Mouse (Mus musculus): ENCODE data around the gene Rgs14. TPM values are rescaled to one million over a fixed set of nuclear protein-coding genes. Genes with fewer than 3 reads are reported as not detected.
A peak's percentile ranks its signal among the peaks of the same experiment; 100 is the strongest.

Gene Rgs14
- polyA plus RNA-seq, 1 experiment from 2014 or later, result 1.9 TPM

DNA sequence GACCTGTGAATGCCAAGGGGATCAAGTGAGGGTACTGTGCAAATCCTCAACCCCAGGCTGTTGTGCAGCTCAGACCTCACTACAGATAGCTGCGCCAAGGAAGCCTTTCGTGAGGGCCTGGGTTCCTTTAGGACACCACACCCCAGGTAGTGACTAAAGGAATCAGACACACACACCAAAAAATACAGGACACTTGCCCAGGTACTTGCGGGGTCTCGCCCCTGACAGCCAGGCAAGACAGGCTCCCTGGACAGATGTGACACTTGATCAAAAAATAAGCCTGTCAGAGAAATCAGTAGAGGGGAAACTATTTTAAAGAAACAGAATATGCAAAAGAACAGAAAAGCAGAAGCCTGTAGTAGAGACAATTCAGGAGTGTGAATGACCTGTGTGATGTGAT lies 40.9 kb upstream of the Rgs14 start:
- no peak for DNase-seq (ENCODE audit: low spot score)
- H3K4me1 ChIP-seq (replicated peaks; ENCODE audit: control insufficient read depth, insufficient read depth, low read length), result peaks cover 20% of the 10 kb centered on the region

DNA sequence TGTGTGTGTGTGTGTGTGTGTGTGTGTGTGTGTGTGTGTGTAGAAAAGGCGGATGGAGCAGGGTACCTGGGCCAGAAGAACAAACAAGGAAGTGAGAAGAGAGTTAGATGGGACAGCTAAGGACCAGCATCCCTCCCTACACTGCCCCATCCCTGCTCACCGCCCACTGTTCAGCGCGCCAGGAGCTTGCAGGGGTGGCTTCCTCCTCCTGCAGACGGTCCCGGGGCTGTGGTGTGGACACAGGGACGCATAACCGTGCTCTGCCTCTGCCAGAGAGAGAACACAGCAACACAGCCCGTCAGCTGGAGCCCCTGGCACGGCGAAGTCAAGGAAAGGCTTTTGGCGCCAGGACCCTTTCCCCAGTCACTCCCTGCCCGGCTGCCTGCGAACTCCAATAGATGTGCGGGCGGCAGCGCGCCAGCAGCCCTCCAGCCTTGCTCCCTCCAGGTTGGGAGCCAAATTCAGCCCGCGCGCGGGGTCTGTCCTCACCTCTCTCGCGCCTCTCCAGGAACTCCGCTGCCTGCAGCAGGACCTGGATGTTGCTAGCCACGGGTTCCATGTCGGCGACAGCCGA lies 40.3 kb upstream of the Rgs14 start:
- 2% methylated on average over 29 of the region's 29 CpGs for WGBS
- peak overlapping the region; percentile 89 for H3K4me2 ChIP-seq
- peak overlapping the region; percentile 40 for H3K27ac ChIP-seq (ENCODE audit: low read depth, low read length)
- H3K4me3 ChIP-seq (ENCODE audit: low read depth, low read length), result peak overlapping the region; percentile 71
- H3K36me3 ChIP-seq (ENCODE audit: control insufficient read depth, insufficient read depth, low read length), result peaks cover 16% of the 10 kb centered on the region
- peaks cover 16% of the 10 kb centered on the region for H3K4me1 ChIP-seq (replicated peaks; ENCODE audit: control insufficient read depth, insufficient read depth, low read length)
- H3K9me3 ChIP-seq (ENCODE audit: control insufficient read depth, low read length), result no peaks in the 10 kb centered on the region
- no peak for DNase-seq (ENCODE audit: low spot score)
- H3K9ac ChIP-seq (ENCODE audit: low read depth, low read length), result peak overlapping the region; percentile 77
- H3K27me3 ChIP-seq (replicated peaks; ENCODE audit: control insufficient read depth, insufficient read depth, low read length), result no peaks in the 10 kb centered on the region
- ATAC-seq (replicated peaks; ENCODE audit: low FRiP score), result peak; percentile 27

More for the DNA sequence above, 40.9 kb upstream of the Rgs14 start:
- H3K27ac ChIP-seq (ENCODE audit: low read depth, low read length), result no peak overlapping the region
- H3K4me3 ChIP-seq (ENCODE audit: low read depth, low read length), result peak overlapping the region; percentile 71
- no peaks in the 10 kb centered on the region for H3K27me3 ChIP-seq (replicated peaks; ENCODE audit: control insufficient read depth, insufficient read depth, low read length)
- peaks cover 21% of the 10 kb centered on the region for H3K36me3 ChIP-seq (ENCODE audit: control insufficient read depth, insufficient read depth, low read length)
- no peaks in the 10 kb centered on the region for H3K9me3 ChIP-seq (ENCODE audit: control insufficient read depth, low read length)
- no peak for ATAC-seq (replicated peaks; ENCODE audit: low FRiP score)
- H3K9ac ChIP-seq (ENCODE audit: low read depth, low read length), result peak overlapping the region; percentile 77
- H3K4me2 ChIP-seq, result peak overlapping the region; percentile 89
- WGBS, result 83% methylated on average over 4 of the region's 4 CpGs

DNA sequence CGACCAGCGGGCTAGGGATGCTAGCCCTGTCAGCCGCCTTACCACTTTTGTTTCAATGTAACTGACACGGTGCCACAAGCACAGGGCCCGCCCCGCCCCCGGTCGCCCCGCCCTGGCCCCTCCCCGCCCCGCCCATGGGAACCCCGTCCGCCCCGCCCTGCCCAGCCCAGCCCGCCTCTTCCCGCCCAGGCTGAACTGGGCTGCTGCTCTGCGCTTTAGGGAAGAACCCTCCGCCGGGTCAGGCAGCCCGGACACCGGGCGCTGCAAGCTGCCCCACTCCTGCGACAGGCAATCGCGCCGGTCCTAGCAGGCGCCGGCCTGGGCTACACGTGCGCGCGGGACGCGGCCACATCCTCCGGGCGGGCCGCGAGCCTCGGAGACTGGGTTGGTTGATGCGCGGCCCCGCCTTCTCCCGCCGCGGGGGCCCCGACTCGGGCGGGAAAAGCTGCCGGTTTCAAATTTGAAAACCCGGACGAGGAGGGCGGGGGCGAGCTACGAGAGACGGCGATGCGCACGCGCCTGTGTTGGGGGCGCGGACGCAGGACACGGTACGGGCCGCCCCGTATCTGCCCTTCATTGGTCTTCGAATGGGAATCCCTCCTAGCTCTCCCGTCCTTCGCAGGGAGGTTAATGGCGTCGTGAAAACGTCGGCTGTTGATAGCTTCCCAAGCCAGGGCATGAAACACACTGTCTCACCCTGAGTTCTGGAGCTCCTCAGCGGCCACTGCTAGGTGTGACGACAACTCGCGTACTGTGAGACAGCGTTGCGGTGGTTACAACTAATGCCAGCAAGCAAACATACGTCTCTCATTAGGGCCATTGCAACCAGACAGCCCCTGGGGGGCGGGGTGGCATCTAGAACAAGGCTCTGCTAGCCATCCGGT lies 39.6 kb upstream of the Rgs14 start, which contains the start of gene Mxd3:
Gene Mxd3, minus strand, starts transcription at position 141 of the 884 bp plus-strand sequence.
- Histone ChIP-seq H3K4me1 (replicated peaks; ENCODE audit: control insufficient read depth, insufficient read depth, low read length) (peaks cover 16% of the 10 kb centered on the region), H3K27ac (ENCODE audit: low read depth, low read length) (peak within 1 kb of the TSS; percentile 88), H3K4me3 (ENCODE audit: low read depth, low read length) (peak within 1 kb of the TSS; percentile 71), H3K9me3 (ENCODE audit: control insufficient read depth, low read length) (no peaks in the 10 kb centered on the region), H3K36me3 (ENCODE audit: control insufficient read depth, insufficient read depth, low read length) (peaks cover 10% of the 10 kb centered on the region), H3K9ac (ENCODE audit: low read depth, low read length) (peak within 1 kb of the TSS; percentile 77), H3K4me2 (peak within 1 kb of the TSS; percentile 89), H3K27me3 (replicated peaks; ENCODE audit: control insufficient read depth, insufficient read depth, low read length) (no peaks in the 10 kb centered on the region)
- peak; percentile 88 for ATAC-seq (replicated peaks; ENCODE audit: low FRiP score)
- under 1% methylated on average over 73 of the region's 82 CpGs for WGBS
- DNase-seq (ENCODE audit: low spot score), result peak; percentile 93

DNA sequence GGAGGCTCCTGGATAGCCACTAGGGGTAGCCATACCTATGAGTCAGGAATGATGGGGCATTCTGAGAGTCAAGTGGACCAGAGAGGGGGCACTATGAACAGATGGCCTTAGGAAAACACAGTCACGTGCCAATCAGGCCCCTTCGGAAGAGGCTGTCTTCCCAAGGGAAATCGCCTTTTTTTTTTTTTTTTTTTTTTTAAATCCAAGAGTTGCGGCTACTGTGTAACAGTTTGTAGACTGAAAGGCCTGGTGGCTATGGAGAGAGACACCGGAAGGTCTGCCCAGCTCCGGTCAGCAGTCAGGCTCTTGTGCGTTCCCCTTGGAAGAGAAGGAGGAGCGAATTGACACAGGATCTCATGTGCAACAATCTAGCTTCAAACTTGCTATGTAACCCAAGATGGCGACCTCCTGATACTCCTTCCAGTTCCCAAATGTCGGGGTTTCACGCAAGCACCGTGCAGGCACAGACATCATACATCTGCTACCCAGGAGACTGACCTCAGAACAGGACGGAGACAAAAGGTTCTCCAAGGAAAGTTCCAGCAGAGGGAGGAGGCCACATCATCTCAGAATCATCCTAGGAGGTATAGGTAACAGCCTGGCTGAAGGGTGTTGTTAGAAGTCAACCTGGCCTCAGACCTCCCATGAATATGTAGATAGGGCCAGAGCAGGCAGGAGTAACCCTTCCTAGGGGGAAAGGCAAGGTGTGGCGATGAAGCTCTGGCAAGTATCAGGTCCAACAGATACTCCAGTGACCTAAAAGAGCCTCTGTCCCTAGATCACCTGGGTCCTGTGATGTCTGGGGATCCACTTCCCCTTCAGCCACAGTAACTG lies 38.7 kb upstream of the Rgs14 start:
- peaks cover 16% of the 10 kb centered on the region for H3K4me1 ChIP-seq (replicated peaks; ENCODE audit: control insufficient read depth, insufficient read depth, low read length)
- H3K36me3 ChIP-seq (ENCODE audit: control insufficient read depth, insufficient read depth, low read length), result peaks cover 3% of the 10 kb centered on the region
- H3K27me3 ChIP-seq (replicated peaks; ENCODE audit: control insufficient read depth, insufficient read depth, low read length), result no peaks in the 10 kb centered on the region
- 47% methylated on average over 14 of the region's 14 CpGs for WGBS
- peak overlapping the region; percentile 88 for H3K27ac ChIP-seq (ENCODE audit: low read depth, low read length)
- peak overlapping the region; percentile 89 for H3K4me2 ChIP-seq
- H3K4me3 ChIP-seq (ENCODE audit: low read depth, low read length), result peak overlapping the region; percentile 71
- ATAC-seq (replicated peaks; ENCODE audit: low FRiP score), result no peak; the same call in 1 of the 2 replicates
- peak overlapping the region; percentile 77 for H3K9ac ChIP-seq (ENCODE audit: low read depth, low read length)
- DNase-seq (ENCODE audit: low spot score), result no peak
- H3K9me3 ChIP-seq (ENCODE audit: control insufficient read depth, low read length), result no peaks in the 10 kb centered on the region

DNA sequence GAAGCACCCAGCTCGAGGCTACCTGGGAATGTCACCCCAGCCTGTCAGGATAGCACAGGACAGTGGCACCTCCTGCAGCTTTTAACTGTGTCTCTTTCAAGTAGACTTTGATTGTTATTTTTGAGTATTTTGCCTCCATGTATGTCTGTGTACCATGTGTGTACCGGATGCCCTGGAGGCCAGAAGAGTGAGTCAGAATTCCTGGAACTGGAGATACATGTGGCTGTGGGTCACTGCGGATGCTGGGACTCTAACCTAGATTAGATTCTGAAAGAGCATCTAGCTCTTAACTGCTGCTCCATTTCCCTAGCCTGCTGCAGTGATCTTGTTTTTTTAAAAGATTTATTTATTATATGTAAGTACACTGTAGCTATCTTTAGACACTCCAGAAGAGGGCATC lies 37.2 kb upstream of the Rgs14 start:
- no peaks in the 10 kb centered on the region for H3K9me3 ChIP-seq (ENCODE audit: control insufficient read depth, low read length)
- H3K36me3 ChIP-seq (ENCODE audit: control insufficient read depth, insufficient read depth, low read length), result no peaks in the 10 kb centered on the region
- H3K4me1 ChIP-seq (replicated peaks; ENCODE audit: control insufficient read depth, insufficient read depth, low read length), result peaks cover 15% of the 10 kb centered on the region
- H3K27me3 ChIP-seq (replicated peaks; ENCODE audit: control insufficient read depth, insufficient read depth, low read length), result no peaks in the 10 kb centered on the region
- ATAC-seq (replicated peaks; ENCODE audit: low FRiP score), result no peak
- DNase-seq (ENCODE audit: low spot score), result no peak
- no peak overlapping the region for H3K27ac ChIP-seq (ENCODE audit: low read depth, low read length)
- H3K4me3 ChIP-seq (ENCODE audit: low read depth, low read length), result no peak overlapping the region
- H3K4me2 ChIP-seq, result no peak overlapping the region
- H3K9ac ChIP-seq (ENCODE audit: low read depth, low read length), result no peak overlapping the region
- WGBS, result 85% methylated on average over 3 of the region's 3 CpGs

DNA sequence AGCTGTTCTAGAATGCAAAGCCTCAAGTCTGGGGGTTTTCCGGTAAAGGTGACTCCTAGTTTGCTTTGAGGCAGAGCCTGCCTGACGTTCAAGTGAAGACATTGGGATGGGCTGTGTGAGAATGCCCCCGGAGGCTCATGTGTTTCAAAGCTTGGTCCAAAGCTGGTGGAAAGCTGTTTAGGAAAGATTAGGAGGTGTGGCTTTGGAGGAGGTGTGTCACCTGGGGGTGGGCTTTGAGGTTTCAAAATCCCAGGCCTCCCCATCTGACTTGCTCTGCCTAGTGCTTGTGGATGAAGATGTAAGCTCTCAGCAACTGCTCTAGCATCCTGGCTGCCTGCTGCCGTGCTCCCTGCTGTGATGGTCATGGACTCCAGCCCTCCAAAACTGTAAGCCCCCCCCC lies 33.8 kb upstream of the Rgs14 start:
- no peak overlapping the region for H3K9ac ChIP-seq (ENCODE audit: low read depth, low read length)
- peaks cover 4% of the 10 kb centered on the region for H3K4me1 ChIP-seq (replicated peaks; ENCODE audit: control insufficient read depth, insufficient read depth, low read length)
- DNase-seq (ENCODE audit: low spot score), result no peak
- no peaks in the 10 kb centered on the region for H3K9me3 ChIP-seq (ENCODE audit: control insufficient read depth, low read length)
- WGBS, result 77% methylated on average over 4 of the region's 4 CpGs
- no peak overlapping the region for H3K4me3 ChIP-seq (ENCODE audit: low read depth, low read length)
- no peak for ATAC-seq (replicated peaks; ENCODE audit: low FRiP score)
- H3K36me3 ChIP-seq (ENCODE audit: control insufficient read depth, insufficient read depth, low read length), result no peaks in the 10 kb centered on the region
- H3K4me2 ChIP-seq, result no peak overlapping the region
- H3K27ac ChIP-seq (ENCODE audit: low read depth, low read length), result no peak overlapping the region
- no peaks in the 10 kb centered on the region for H3K27me3 ChIP-seq (replicated peaks; ENCODE audit: control insufficient read depth, insufficient read depth, low read length)

DNA sequence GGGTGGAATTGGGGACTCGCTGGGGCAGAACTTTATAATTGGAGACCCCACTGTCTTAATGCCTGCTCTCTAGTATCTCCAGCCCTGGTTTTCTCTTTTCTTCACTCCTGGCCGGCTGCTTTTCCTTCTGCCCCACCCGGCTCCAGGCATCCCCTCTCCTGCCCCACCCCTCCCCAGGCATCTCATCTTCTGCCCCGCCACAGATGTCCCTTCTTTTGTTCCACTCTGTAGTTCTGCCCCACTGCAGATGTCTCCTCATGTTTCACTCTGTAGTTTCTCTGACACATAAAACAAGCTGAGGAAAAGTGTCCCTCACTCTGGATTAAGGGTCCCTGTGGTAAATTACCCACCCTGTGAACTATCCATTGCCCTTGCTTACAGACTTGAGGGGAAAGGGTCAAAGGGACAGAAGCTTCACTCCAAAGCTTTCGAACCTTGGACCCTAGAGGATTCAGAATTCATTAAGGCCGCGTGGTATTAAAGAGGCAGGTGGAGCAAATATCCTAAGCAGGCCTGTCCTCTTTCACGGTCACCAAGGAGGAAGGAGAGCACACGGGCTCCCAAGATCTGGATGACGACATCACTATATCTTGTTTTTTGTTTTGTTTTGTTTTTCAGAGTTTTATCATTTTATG lies 32.1 kb upstream of the Rgs14 start:
- Histone ChIP-seq H3K9ac (ENCODE audit: low read depth, low read length) (no peak overlapping the region), H3K27ac (ENCODE audit: low read depth, low read length) (no peak overlapping the region)
- no peak for ATAC-seq (replicated peaks; ENCODE audit: low FRiP score)

More for the DNA sequence above, 32.1 kb upstream of the Rgs14 start:
- Histone ChIP-seq H3K9me3 (ENCODE audit: control insufficient read depth, low read length) (no peaks in the 10 kb centered on the region), H3K4me3 (ENCODE audit: low read depth, low read length) (no peak overlapping the region), H3K4me1 (replicated peaks; ENCODE audit: control insufficient read depth, insufficient read depth, low read length) (0 out of 2 replicates have a peak, but pooled peaks cover 2% of the 10 kb centered on the region), H3K27me3 (replicated peaks; ENCODE audit: control insufficient read depth, insufficient read depth, low read length) (no peaks in the 10 kb centered on the region), H3K36me3 (ENCODE audit: control insufficient read depth, insufficient read depth, low read length) (no peaks in the 10 kb centered on the region), H3K4me2 (no peak overlapping the region)
- WGBS, result 77% methylated on average over 10 of the region's 10 CpGs
- DNase-seq (ENCODE audit: low spot score), result no peak

Data from liver, embryonic 11.5 days (tissue).